Mouse (Mus musculus) liver, adult 2 months (tissue): Measurements from ENCODE around the gene Sdk2. TPM values are rescaled to one million over a fixed set of nuclear protein-coding genes. Genes with fewer than 3 reads are reported as not detected.

Source experiments
- DNase-seq: peaks from one replicate; pipeline ENCODE4 v3.0.0-alpha.2; 2011; ENCODE audit warnings: low read depth, low spot score; ENCODE audit errors: extremely low read depth
- H3K27ac ChIP-seq: fragments of 200-500 bp; replicated peaks from 2 replicates; pipeline ENCODE4 v1.5.1; 2012; ENCODE audit warnings: low read depth, mild to moderate bottlenecking, control low read depth, inconsistent platforms, low read length; ENCODE audit not compliant: insufficient read depth
- H3K27me3 ChIP-seq: fragments of 200-500 bp; 2 replicates; pipeline ENCODE4 v1.6.1; 2012; ENCODE audit warnings: mild to moderate bottlenecking, moderate library complexity, low read length, inconsistent platforms; ENCODE audit not compliant: control insufficient read depth, insufficient read depth
- H3K36me3 ChIP-seq: fragments of 200-500 bp; 2 replicates; pipeline ENCODE4 v1.6.1; 2012; ENCODE audit warnings: low read length, inconsistent platforms; ENCODE audit not compliant: control insufficient read depth, insufficient read depth
- H3K4me1 ChIP-seq: fragments of 200-500 bp; 2 replicates; pipeline ENCODE4 v1.6.1; 2011; ENCODE audit warnings: low read length; ENCODE audit not compliant: control insufficient read depth, insufficient read depth
- H3K4me3 ChIP-seq: fragments of 200-500 bp; 2 replicates; pipeline ENCODE4 v1.5.1; 2011; ENCODE audit warnings: low read depth, mild to moderate bottlenecking, control low read depth, low read length, moderate library complexity; ENCODE audit not compliant: insufficient read depth
- H3K79me2 ChIP-seq: fragments of 200-500 bp; 2 replicates; pipeline ENCODE4 v1.6.1; 2012; ENCODE audit warnings: inconsistent platforms, mild to moderate bottlenecking, low read length, moderate library complexity; ENCODE audit not compliant: control insufficient read depth, insufficient read depth
- H3K9ac ChIP-seq: fragments of 200-500 bp; 2 replicates; pipeline ENCODE4 v1.6.1; 2012; ENCODE audit warnings: low read depth, mild to moderate bottlenecking, control low read depth, inconsistent platforms, low read length
- CTCF ChIP-seq: fragments of 200-500 bp; IDR thresholded peaks from 2 replicates; pipeline ENCODE4 v1.5.1; 2011; ENCODE audit warnings: low read depth, low read length, control low read depth
- POLR2A ChIP-seq: fragments of 200-500 bp; IDR thresholded peaks from 2 replicates; pipeline ENCODE4 v1.6.1; 2011; ENCODE audit warnings: low read length, control low read depth; ENCODE audit not compliant: insufficient read depth; ENCODE audit errors: extremely low read depth
- WGBS: fragments of 180-500 bp; shearing (Covaris S2); methylation state at CpG from one replicate; pipeline ENCODE4 v1.1.7; 2018; 5-methylcytosine and 5-hydroxymethylcytosine counted together
- polyA plus RNA-seq: library from polyadenylated mRNA; depleted of rRNA; stranded (reverse); fragments of >200 nt; gene quantifications from 2 replicates; pipeline ENCODE4 v1.2.3, GENCODE M21; 2012; rRNA removed
- total RNA-seq: library from RNA; depleted of rRNA; stranded (reverse); fragments of >200 nt; gene quantifications from 2 replicates; pipeline ENCODE4 v1.2.3, GENCODE M21; 2014; rRNA removed

The Sdk2 gene
- total RNA-seq (0.28 and 0.40 TPM in 2 replicates), polyA plus RNA-seq (0.06 and 0.07 TPM in 2 replicates)

- H3K27ac ChIP-seq: no peak within 1 kb of the TSS
- H3K4me3 ChIP-seq: peak within 1 kb of the TSS; percentile 44; the same call in 1 of the 2 replicates
- no peak within 1 kb of the TSS for H3K9ac ChIP-seq
- H3K79me2 ChIP-seq: no peaks in the 10 kb centered on the region
- WGBS: 7% methylated on average over 52 of the region's 52 CpGs
- H3K27me3 ChIP-seq: peaks cover 11% of the 10 kb centered on the region; the same call in 1 of the 2 replicates
- TF ChIP-seq POLR2A (no peak), CTCF (no peak)
- DNase-seq: no peak
- H3K36me3 ChIP-seq: no peaks in the 10 kb centered on the region
- H3K4me1 ChIP-seq: peaks cover 1% of the 10 kb centered on the region; the same call in 1 of the 2 replicates
These were observed at the start of gene Sdk2 for GRCm38 (mm10) chr11:114066951-114067762. Sdk2 (minus strand) TSS chr11:114067046.

- H3K27me3 ChIP-seq: no peaks in the 10 kb centered on the region
- H3K79me2 ChIP-seq: no peaks in the 10 kb centered on the region
- TF ChIP-seq POLR2A (no peak), CTCF (no peak)
- no peaks in the 10 kb centered on the region for H3K4me1 ChIP-seq
- 76% methylated on average over 13 of the region's 13 CpGs for WGBS
- no peak overlapping the region for H3K9ac ChIP-seq
- no peak overlapping the region for H3K27ac ChIP-seq
- DNase-seq: no peak
- H3K4me3 ChIP-seq: no peak overlapping the region
- H3K36me3 ChIP-seq: no peaks in the 10 kb centered on the region
These were observed 48.2 kb upstream of the Sdk2 start for GRCm38 (mm10) chr11:114115077-114115476.

- Histone ChIP-seq H3K9ac (no peak overlapping the region), H3K36me3 (no peaks in the 10 kb centered on the region), H3K27ac (no peak overlapping the region), H3K27me3 (no peaks in the 10 kb centered on the region), H3K79me2 (no peaks in the 10 kb centered on the region), H3K4me1 (no peaks in the 10 kb centered on the region), H3K4me3 (no peak overlapping the region)
- 76% methylated on average over 12 of the region's 12 CpGs for WGBS
- no peak for DNase-seq
- TF ChIP-seq CTCF (no peak), POLR2A (no peak)
These were observed 47.8 kb upstream of the Sdk2 start for GRCm38 (mm10) chr11:114114674-114115073.

- no peak for DNase-seq
- Histone ChIP-seq H3K4me3 (no peak overlapping the region), H3K79me2 (no peaks in the 10 kb centered on the region), H3K4me1 (no peaks in the 10 kb centered on the region), H3K9ac (no peak overlapping the region), H3K27ac (no peak overlapping the region), H3K36me3 (no peaks in the 10 kb centered on the region), H3K27me3 (no peaks in the 10 kb centered on the region)
- no peak for TF ChIP-seq CTCF
- no peak for TF ChIP-seq POLR2A
- 49% methylated on average over 3 of the region's 3 CpGs for WGBS
These were observed 44.0 kb upstream of the Sdk2 start for GRCm38 (mm10) chr11:114110851-114111250.

GRCm38 (mm10) chr11:114093636-114094035 is 26.8 kb upstream of the Sdk2 start:
- Histone ChIP-seq H3K4me3 (no peak overlapping the region), H3K36me3 (no peaks in the 10 kb centered on the region), H3K27me3 (no peaks in the 10 kb centered on the region), H3K9ac (no peak overlapping the region), H3K4me1 (no peaks in the 10 kb centered on the region), H3K27ac (no peak overlapping the region), H3K79me2 (no peaks in the 10 kb centered on the region)
- TF ChIP-seq POLR2A: no peak
- TF ChIP-seq CTCF: no peak
- 55% methylated on average over 7 of the region's 7 CpGs for WGBS
- no peak for DNase-seq

GRCm38 (mm10) chr11:114093175-114093574 is 26.3 kb upstream of the Sdk2 start:
- Histone ChIP-seq H3K79me2 (no peaks in the 10 kb centered on the region), H3K36me3 (no peaks in the 10 kb centered on the region), H3K4me3 (no peak overlapping the region), H3K27me3 (no peaks in the 10 kb centered on the region), H3K4me1 (no peaks in the 10 kb centered on the region), H3K9ac (no peak overlapping the region), H3K27ac (no peak overlapping the region)
- WGBS: 57% methylated on average over 7 of the region's 7 CpGs
- no peak for DNase-seq
- TF ChIP-seq CTCF: no peak
